Mouse (Mus musculus) embryonic fibroblast, embryonic 13.5 days (primary cell): ENCODE measurements at regions not wholly inside any gene's neighbourhood (a gene's known extent, or its start where the extent isn't known, plus 50 kb on each side); places are given as distances from the start of the nearest gene placed in this dataset.

Experiments
- H3K27ac ChIP-seq: 2 replicates; pipeline ENCODE4 v1.5.1; 2012; ENCODE audit warnings: low read length, control low read depth, inconsistent platforms; ENCODE audit not compliant: insufficient read depth
- H3K4me1 ChIP-seq: 2 replicates; pipeline ENCODE4 v1.6.1; 2011; ENCODE audit warnings: low read length; ENCODE audit not compliant: control insufficient read depth, insufficient read depth
- H3K4me3 ChIP-seq: 2 replicates; pipeline ENCODE4 v1.5.1; 2011; ENCODE audit warnings: mild to moderate bottlenecking, control low read depth, low read length; ENCODE audit not compliant: insufficient read depth
- CTCF ChIP-seq: IDR thresholded peaks from 2 replicates; pipeline ENCODE4 v1.5.1; 2011; ENCODE audit warnings: mild to moderate bottlenecking, control low read depth, low read length, moderate library complexity, borderline replicate concordance; ENCODE audit not compliant: insufficient read depth
- POLR2A ChIP-seq: IDR thresholded peaks from 2 replicates; pipeline ENCODE4 v1.6.1; 2011; ENCODE audit warnings: low read depth, mild to moderate bottlenecking, control low read depth, low read length, moderate library complexity

GRCm38 (mm10) chr11:6934157-6934556, 96.7 kb upstream of the Gm11983 start:
- no peak overlapping the region for H3K27ac ChIP-seq
- no peak overlapping the region for H3K4me3 ChIP-seq
- TF ChIP-seq POLR2A, result no peak
- TF ChIP-seq CTCF, result no peak
- H3K4me1 ChIP-seq, result no peaks in the 10 kb centered on the region

GRCm38 (mm10) chr11:6926036-6926435, 88.6 kb upstream of the Gm11983 start:
- Histone ChIP-seq H3K4me3 (no peak overlapping the region), H3K27ac (no peak overlapping the region), H3K4me1 (no peaks in the 10 kb centered on the region; the same call in 1 of the 2 replicates)
- TF ChIP-seq CTCF (no peak), POLR2A (no peak)

GRCm38 (mm10) chr11:6924476-6924875, 87.0 kb upstream of the Gm11983 start:
- H3K4me1 ChIP-seq, result no peaks in the 10 kb centered on the region; the same call in 1 of the 2 replicates
- no peak overlapping the region for H3K4me3 ChIP-seq
- H3K27ac ChIP-seq, result no peak overlapping the region
- TF ChIP-seq POLR2A (no peak), CTCF (no peak)

GRCm38 (mm10) chr11:6923917-6924316, 86.5 kb upstream of the Gm11983 start:
- TF ChIP-seq POLR2A, result no peak
- TF ChIP-seq CTCF, result no peak
- no peak overlapping the region for H3K4me3 ChIP-seq
- H3K27ac ChIP-seq, result no peak overlapping the region
- H3K4me1 ChIP-seq, result no peaks in the 10 kb centered on the region; the same call in 1 of the 2 replicates

GRCm38 (mm10) chr11:6918546-6918945, 81.1 kb upstream of the Gm11983 start:
- TF ChIP-seq CTCF (no peak), POLR2A (no peak)
- H3K4me1 ChIP-seq, result no peaks in the 10 kb centered on the region
- H3K4me3 ChIP-seq, result no peak overlapping the region
- no peak overlapping the region for H3K27ac ChIP-seq

GRCm38 (mm10) chr11:6905630-6906029, 68.2 kb upstream of the Gm11983 start:
- Histone ChIP-seq H3K4me3 (no peak overlapping the region), H3K27ac (no peak overlapping the region), H3K4me1 (no peaks in the 10 kb centered on the region)
- TF ChIP-seq CTCF (no peak), POLR2A (no peak)

GRCm38 (mm10) chr11:6902991-6903390, 65.5 kb upstream of the Gm11983 start:
- Histone ChIP-seq H3K27ac (no peak overlapping the region), H3K4me1 (no peaks in the 10 kb centered on the region), H3K4me3 (no peak overlapping the region)
- TF ChIP-seq POLR2A, result no peak
- TF ChIP-seq CTCF, result no peak

- no peak overlapping the region for H3K27ac ChIP-seq
- H3K4me1 ChIP-seq, result no peaks in the 10 kb centered on the region
- no peak overlapping the region for H3K4me3 ChIP-seq
- no peak for TF ChIP-seq POLR2A
- TF ChIP-seq CTCF, result no peak
Measured at GRCm38 (mm10) chr11:6902271-6902670, 64.8 kb upstream of the Gm11983 start.

GRCm38 (mm10) chr11:6900769-6901481, 63.5 kb upstream of the Gm11983 start:
- no peak overlapping the region for H3K27ac ChIP-seq
- no peaks in the 10 kb centered on the region for H3K4me1 ChIP-seq
- TF ChIP-seq POLR2A (no peak), CTCF (no peak)
- H3K4me3 ChIP-seq, result no peak overlapping the region

GRCm38 (mm10) chr11:6900357-6900756, 62.9 kb upstream of the Gm11983 start:
- Histone ChIP-seq H3K27ac (no peak overlapping the region), H3K4me3 (no peak overlapping the region), H3K4me1 (no peaks in the 10 kb centered on the region)
- no peak for TF ChIP-seq POLR2A
- TF ChIP-seq CTCF, result no peak

GRCm38 (mm10) chr11:6899271-6900005, 62.0 kb upstream of the Gm11983 start:
- no peak overlapping the region for H3K4me3 ChIP-seq
- TF ChIP-seq POLR2A (no peak), CTCF (no peak)

More at GRCm38 (mm10) chr11:6899271-6900005, 62.0 kb upstream of the Gm11983 start:
- H3K4me1 ChIP-seq, result no peaks in the 10 kb centered on the region
- no peak overlapping the region for H3K27ac ChIP-seq
